8 mouse cellular contexts compared by ENCODE assay signal in the genomic region with DNA sequence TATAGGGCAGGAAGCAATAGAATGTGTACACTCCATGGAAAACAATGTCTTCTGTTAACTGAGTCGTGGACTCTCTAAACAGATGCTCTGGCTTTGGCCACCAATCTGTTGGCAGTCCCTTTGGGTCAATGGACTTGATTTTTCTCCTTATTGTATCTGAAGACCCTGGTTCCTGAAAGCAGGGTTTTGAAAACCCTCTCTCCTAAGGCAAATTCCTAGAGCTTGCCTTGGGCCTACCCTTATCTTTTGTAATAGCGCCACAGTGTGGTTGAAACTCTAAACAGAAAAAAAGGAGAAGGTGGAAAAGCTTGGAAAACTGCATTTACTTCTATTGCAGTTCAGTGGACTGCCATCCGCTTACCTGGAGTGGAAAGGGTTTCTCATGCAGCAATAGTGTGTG. TPM values are rescaled to one million over a fixed set of nuclear protein-coding genes. Genes with fewer than 3 reads are reported as not detected.
DNase-seq lines count a peak whose midpoint lies in the region.

No protein-coding gene starts in this region.

- peak; percentile 50 for DNase-seq in adrenal gland, postnatal 10 days
- DNase-seq in adrenal gland, postnatal 4 days (ENCODE audit: low spot score in 2 of 2), result no peak
- DNase-seq in kidney, adult 9 months, result peak; percentile 50
- no peak for DNase-seq in kidney, adult 8-10 months
- DNase-seq in cerebellum, postnatal 25 days, result peak; percentile 25 to 54
- DNase-seq in kidney, postnatal 36 days, result peak; percentile 42 to 48
- peak; percentile 41 for DNase-seq in yolk sac, embryonic 10.5 days (ENCODE audit: low spot score)
- no peak for DNase-seq in spleen, postnatal 4 days (ENCODE audit: low spot score in 2 of 2)

RNA-seq across cellular contexts. Expression of a gene that starts 1.0 kb away (rescaled TPM):
- total RNA-seq in adrenal gland, postnatal 10 days (2021), result 1 to 10 TPM; 3.0 to 3.7 TPM
- total RNA-seq in adrenal gland, postnatal 4 days (2021), result 1 to 10 TPM in 1 of 2 experiments, under 1 TPM in 1; 0.85 to 1.5 TPM

Comparison
In these comparisons a context has a peak if more than half of its experiments do, and no peak if none do; other contexts are left out.
1. DNase-seq: peak in adrenal gland, postnatal 10 days (single experiment), kidney, adult 9 months (single experiment), cerebellum, postnatal 25 days (2 of 2), kidney, postnatal 36 days (2 of 2) and yolk sac, embryonic 10.5 days (single experiment); none in adrenal gland, postnatal 4 days (0 of 2), kidney, adult 8-10 months (0 of 2) and spleen, postnatal 4 days (0 of 2).